Mouse (Mus musculus) cerebellum, adult 2 months (tissue): ENCODE data around the gene Gm26661.

ENCODE experiments used
- CTCF ChIP-seq: fragments of 200-500 bp; IDR thresholded peaks from 2 replicates; pipeline ENCODE4 v1.5.1; 2011; ENCODE audit warnings: low read depth, mild to moderate bottlenecking, control low read depth, low read length, moderate library complexity, borderline replicate concordance; ENCODE audit not compliant: insufficient read depth
- POLR2A ChIP-seq: fragments of 200-500 bp; IDR thresholded peaks from 2 replicates; pipeline ENCODE4 v1.6.1; 2011; ENCODE audit warnings: low read length, control low read depth, borderline replicate concordance; ENCODE audit not compliant: insufficient read depth

- TF ChIP-seq CTCF, result no peak
- TF ChIP-seq POLR2A, result no peak
These were observed 291 bp upstream of the Gm26661 start for GRCm38 (mm10) chr14:7791061-7791531.
